Mouse (Mus musculus): Measurements from ENCODE around the gene Rnft1. TPM values are rescaled to one million over a fixed set of nuclear protein-coding genes. Genes with fewer than 3 reads are reported as not detected.

Rnft1 gene
- 8.2 TPM for polyA plus RNA-seq (2012; fragmentation: generic; extraction: Trizol)

- TF ChIP-seq POLR2A (IDR thresholded peaks at IDR 0.05; ENCODE audit: insufficient read length, low read depth), result peak; percentile 76
- TF ChIP-seq E2F4 (IDR thresholded peaks at IDR 0.05; ENCODE audit: insufficient read depth), result no peak
- no peak for TF ChIP-seq TCF12 (IDR thresholded peaks at IDR 0.05; ENCODE audit: insufficient read depth, poor library complexity, severe bottlenecking)
- no peak for TF ChIP-seq USF1 (IDR thresholded peaks at IDR 0.05; ENCODE audit: low read depth)
- TF ChIP-seq MAX (IDR thresholded peaks at IDR 0.05; ENCODE audit: low read depth), result no peak
- TF ChIP-seq SRF (IDR thresholded peaks at IDR 0.05; ENCODE audit: control insufficient read depth, insufficient read length, low read depth), result no peak
- TF ChIP-seq MYOG (IDR thresholded peaks at IDR 0.05; ENCODE audit: control insufficient read depth in 1 of 3, insufficient read depth in 1 of 3, insufficient read length in 2 of 3, low read depth in 2 of 3), result no peak
- TF ChIP-seq POLR2AphosphoS2 (IDR thresholded peaks at IDR 0.05; ENCODE audit: insufficient read length, low read depth), result peak; percentile 85
- no peak for TF ChIP-seq CEBPB (IDR thresholded peaks at IDR 0.05; ENCODE audit: insufficient read depth, poor library complexity, severe bottlenecking)
- peak in 1 of 3 experiments; percentile 23 for TF ChIP-seq MYOD1 (IDR thresholded peaks at IDR 0.05; ENCODE audit: control insufficient read depth in 1 of 3, insufficient read length in 2 of 3, low read depth in 2 of 3)
These were observed at the start of gene Rnft1 for GRCm38 (mm10) chr11:86484101-86484868. Gene Rnft1 (plus strand): TSS chr11:86484657.

GRCm38 (mm10) chr11:86436843-86437242 lies 47.6 kb upstream of the Rnft1 start:
- no peaks in the 10 kb centered on the region for H3K36me3 ChIP-seq (ENCODE audit: control insufficient read depth, insufficient read depth)
- H3K4me2 ChIP-seq (ENCODE audit: low read depth), result no peak overlapping the region
- no peaks in the 10 kb centered on the region for H3K27me3 ChIP-seq (ENCODE audit: control insufficient read depth, insufficient read depth, insufficient read length)
- TF ChIP-seq POLR2A (IDR thresholded peaks at IDR 0.05; ENCODE audit: insufficient read length, low read depth) (no peak), MYOD1 (IDR thresholded peaks at IDR 0.05; ENCODE audit: control insufficient read depth in 1 of 3, insufficient read length in 2 of 3, low read depth in 2 of 3) (no peak), SRF (IDR thresholded peaks at IDR 0.05; ENCODE audit: control insufficient read depth, insufficient read length, low read depth) (no peak), CEBPB (IDR thresholded peaks at IDR 0.05; ENCODE audit: insufficient read depth, poor library complexity, severe bottlenecking) (no peak), POLR2AphosphoS2 (IDR thresholded peaks at IDR 0.05; ENCODE audit: insufficient read length, low read depth) (no peak), REST (IDR thresholded peaks at IDR 0.05; ENCODE audit: insufficient read depth, insufficient read length) (no peak), TCF3 (IDR thresholded peaks at IDR 0.05; ENCODE audit: insufficient read length, low read depth) (no peak), MYOG (IDR thresholded peaks at IDR 0.05; ENCODE audit: control insufficient read depth in 1 of 3, insufficient read depth in 1 of 3, insufficient read length in 2 of 3, low read depth in 2 of 3) (no peak), E2F4 (IDR thresholded peaks at IDR 0.05; ENCODE audit: insufficient read depth) (no peak), USF1 (IDR thresholded peaks at IDR 0.05; ENCODE audit: low read depth) (no peak), MAX (IDR thresholded peaks at IDR 0.05; ENCODE audit: low read depth) (no peak), TCF12 (IDR thresholded peaks at IDR 0.05; ENCODE audit: insufficient read depth, poor library complexity, severe bottlenecking) (no peak)
- no peaks in the 10 kb centered on the region for H3K79me2 ChIP-seq (ENCODE audit: control insufficient read depth, insufficient read depth)
- H3K4me3 ChIP-seq, result no peak overlapping the region
- H3ac ChIP-seq (ENCODE audit: control insufficient read depth, insufficient read length), result no peak overlapping the region

More at GRCm38 (mm10) chr11:86484101-86484868, at the start of gene Rnft1:
- peaks cover under 1% of the 10 kb centered on the region for H3K36me3 ChIP-seq (ENCODE audit: control insufficient read depth, insufficient read depth)
- H3K79me2 ChIP-seq (ENCODE audit: control insufficient read depth, insufficient read depth), result peaks cover 3% of the 10 kb centered on the region
- peak within 1 kb of the TSS; percentile 98 for H3K4me2 ChIP-seq (ENCODE audit: low read depth)
- peak within 1 kb of the TSS; percentile 61 for H3ac ChIP-seq (ENCODE audit: control insufficient read depth, insufficient read length)
- H3K27me3 ChIP-seq (ENCODE audit: control insufficient read depth, insufficient read depth, insufficient read length), result no peaks in the 10 kb centered on the region
- H3K4me3 ChIP-seq, result peak within 1 kb of the TSS; percentile 91

- H3K4me2 ChIP-seq (ENCODE audit: low read depth), result no peak overlapping the region
- H3K36me3 ChIP-seq (ENCODE audit: control insufficient read depth, insufficient read depth), result no peaks in the 10 kb centered on the region
- no peak overlapping the region for H3K4me3 ChIP-seq
- no peak overlapping the region for H3ac ChIP-seq (ENCODE audit: control insufficient read depth, insufficient read length)
- H3K27me3 ChIP-seq (ENCODE audit: control insufficient read depth, insufficient read depth, insufficient read length), result no peaks in the 10 kb centered on the region
- H3K79me2 ChIP-seq (ENCODE audit: control insufficient read depth, insufficient read depth), result no peaks in the 10 kb centered on the region
- TF ChIP-seq POLR2A (IDR thresholded peaks at IDR 0.05; ENCODE audit: insufficient read length, low read depth) (no peak), POLR2AphosphoS2 (IDR thresholded peaks at IDR 0.05; ENCODE audit: insufficient read length, low read depth) (no peak), MYOD1 (IDR thresholded peaks at IDR 0.05; ENCODE audit: control insufficient read depth in 1 of 3, insufficient read length in 2 of 3, low read depth in 2 of 3) (no peak), SRF (IDR thresholded peaks at IDR 0.05; ENCODE audit: control insufficient read depth, insufficient read length, low read depth) (no peak), REST (IDR thresholded peaks at IDR 0.05; ENCODE audit: insufficient read depth, insufficient read length) (no peak), MAX (IDR thresholded peaks at IDR 0.05; ENCODE audit: low read depth) (no peak), USF1 (IDR thresholded peaks at IDR 0.05; ENCODE audit: low read depth) (no peak), E2F4 (IDR thresholded peaks at IDR 0.05; ENCODE audit: insufficient read depth) (no peak), TCF12 (IDR thresholded peaks at IDR 0.05; ENCODE audit: insufficient read depth, poor library complexity, severe bottlenecking) (no peak), CEBPB (IDR thresholded peaks at IDR 0.05; ENCODE audit: insufficient read depth, poor library complexity, severe bottlenecking) (no peak), TCF3 (IDR thresholded peaks at IDR 0.05; ENCODE audit: insufficient read length, low read depth) (no peak), MYOG (IDR thresholded peaks at IDR 0.05; ENCODE audit: control insufficient read depth in 1 of 3, insufficient read depth in 1 of 3, insufficient read length in 2 of 3, low read depth in 2 of 3) (no peak)
These were observed 46.2 kb upstream of the Rnft1 start for GRCm38 (mm10) chr11:86438261-86438660.

- TF ChIP-seq TCF3 (IDR thresholded peaks at IDR 0.05; ENCODE audit: insufficient read length, low read depth) (no peak), POLR2A (IDR thresholded peaks at IDR 0.05; ENCODE audit: insufficient read length, low read depth) (no peak), MYOD1 (IDR thresholded peaks at IDR 0.05; ENCODE audit: control insufficient read depth in 1 of 3, insufficient read length in 2 of 3, low read depth in 2 of 3) (no peak), REST (IDR thresholded peaks at IDR 0.05; ENCODE audit: insufficient read depth, insufficient read length) (no peak), TCF12 (IDR thresholded peaks at IDR 0.05; ENCODE audit: insufficient read depth, poor library complexity, severe bottlenecking) (no peak), CEBPB (IDR thresholded peaks at IDR 0.05; ENCODE audit: insufficient read depth, poor library complexity, severe bottlenecking) (no peak), MAX (IDR thresholded peaks at IDR 0.05; ENCODE audit: low read depth) (no peak), POLR2AphosphoS2 (IDR thresholded peaks at IDR 0.05; ENCODE audit: insufficient read length, low read depth) (no peak), MYOG (IDR thresholded peaks at IDR 0.05; ENCODE audit: control insufficient read depth in 1 of 3, insufficient read depth in 1 of 3, insufficient read length in 2 of 3, low read depth in 2 of 3) (no peak), USF1 (IDR thresholded peaks at IDR 0.05; ENCODE audit: low read depth) (no peak), SRF (IDR thresholded peaks at IDR 0.05; ENCODE audit: control insufficient read depth, insufficient read length, low read depth) (no peak), E2F4 (IDR thresholded peaks at IDR 0.05; ENCODE audit: insufficient read depth) (no peak)
- H3K36me3 ChIP-seq (ENCODE audit: control insufficient read depth, insufficient read depth), result no peaks in the 10 kb centered on the region
These were observed 43.7 kb upstream of the Rnft1 start for GRCm38 (mm10) chr11:86440791-86441190.

More at GRCm38 (mm10) chr11:86440791-86441190, 43.7 kb upstream of the Rnft1 start:
- Histone ChIP-seq H3K4me3 (no peak overlapping the region), H3K27me3 (ENCODE audit: control insufficient read depth, insufficient read depth, insufficient read length) (no peaks in the 10 kb centered on the region), H3K79me2 (ENCODE audit: control insufficient read depth, insufficient read depth) (no peaks in the 10 kb centered on the region), H3K4me2 (ENCODE audit: low read depth) (no peak overlapping the region), H3ac (ENCODE audit: control insufficient read depth, insufficient read length) (no peak overlapping the region)
